Mouse (Mus musculus): ENCODE data around the gene Fibcd1. TPM values are rescaled to one million over a fixed set of nuclear protein-coding genes. Genes with fewer than 3 reads are reported as not detected.

Gene Fibcd1
- polyA plus RNA-seq, 1 experiment from 2014 or later: 0.19 TPM

GRCm38 (mm10) chr2:31808410-31809357, 37.1 kb downstream of the Fibcd1 start:
- WGBS: 46% methylated on average over 28 of the region's 28 CpGs
- H3K27ac ChIP-seq (ENCODE audit: low read length): no peak overlapping the region

DNA sequence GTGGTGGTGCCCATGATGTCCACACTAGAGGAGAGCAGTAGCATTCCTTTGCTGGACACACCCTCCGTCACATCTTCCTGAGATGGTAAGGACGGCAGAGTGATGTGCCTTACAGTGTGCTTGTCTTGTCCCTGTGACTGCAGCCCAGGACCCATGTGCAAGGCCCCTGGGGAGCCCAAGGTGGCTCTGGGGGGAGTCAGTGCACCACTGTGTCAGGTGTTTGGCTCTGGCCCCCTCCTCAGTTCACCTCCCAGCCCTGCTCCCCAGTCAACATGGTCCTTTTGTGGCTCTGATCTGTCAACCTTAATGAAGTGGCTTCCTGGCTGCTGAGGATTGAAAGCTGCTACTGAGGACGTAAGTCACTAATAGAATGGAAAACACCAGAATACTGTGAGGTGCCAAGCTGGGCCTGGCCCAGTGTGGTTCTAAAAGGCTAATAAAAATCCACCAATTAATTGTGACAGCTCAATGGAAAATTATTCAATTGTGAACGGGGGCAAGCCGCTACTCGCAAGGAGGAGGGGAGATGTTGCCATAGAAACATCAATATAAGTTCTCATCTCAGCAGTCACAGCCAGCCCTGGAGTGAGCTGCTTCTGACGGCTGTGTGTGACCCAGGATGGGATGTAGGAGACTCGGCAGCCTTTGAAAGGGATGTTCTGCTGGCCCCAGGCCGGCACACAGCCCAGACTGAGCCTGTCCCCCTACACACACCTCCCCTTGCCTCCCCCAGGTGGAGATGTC, 39.0 kb downstream of the Fibcd1 start:
- Histone ChIP-seq H3K9me3 (replicated peaks; ENCODE audit: control insufficient read depth, low read length) (no peaks in the 10 kb centered on the region), H3K27ac (ENCODE audit: low read length) (no peak overlapping the region), H3K27me3 (ENCODE audit: control insufficient read depth, insufficient read depth, low read length) (no peaks in the 10 kb centered on the region), H3K36me3 (ENCODE audit: control insufficient read depth, insufficient read depth, low read length) (peaks cover 20% of the 10 kb centered on the region), H3K9ac (ENCODE audit: low read length) (no peak overlapping the region), H3K4me3 (replicated peaks; ENCODE audit: low read length) (no peak overlapping the region), H3K4me1 (ENCODE audit: control insufficient read depth, insufficient read depth, low read length) (peaks cover 9% of the 10 kb centered on the region; the same call in 1 of the 2 replicates), H3K4me2 (ENCODE audit: low read depth, low read length) (no peak overlapping the region)
- no peak for ATAC-seq (ENCODE audit: insufficient read depth, low FRiP score)
- 42% methylated on average over 9 of the region's 9 CpGs for WGBS

More at GRCm38 (mm10) chr2:31808410-31809357, 37.1 kb downstream of the Fibcd1 start:
- ATAC-seq (ENCODE audit: insufficient read depth, low FRiP score): no peak
- H3K4me2 ChIP-seq (ENCODE audit: low read depth, low read length): no peak overlapping the region
- 0 out of 2 replicates have a peak overlapping the region, but pooled peaks have one; percentile 22 for H3K9ac ChIP-seq (ENCODE audit: low read length)
- H3K4me3 ChIP-seq (replicated peaks; ENCODE audit: low read length): no peak overlapping the region
- no peaks in the 10 kb centered on the region for H3K9me3 ChIP-seq (replicated peaks; ENCODE audit: control insufficient read depth, low read length)
- peaks cover 7% of the 10 kb centered on the region for H3K36me3 ChIP-seq (ENCODE audit: control insufficient read depth, insufficient read depth, low read length)
- no peaks in the 10 kb centered on the region for H3K27me3 ChIP-seq (ENCODE audit: control insufficient read depth, insufficient read depth, low read length)
- peaks cover 9% of the 10 kb centered on the region; the same call in 1 of the 2 replicates for H3K4me1 ChIP-seq (ENCODE audit: control insufficient read depth, insufficient read depth, low read length)

DNA sequence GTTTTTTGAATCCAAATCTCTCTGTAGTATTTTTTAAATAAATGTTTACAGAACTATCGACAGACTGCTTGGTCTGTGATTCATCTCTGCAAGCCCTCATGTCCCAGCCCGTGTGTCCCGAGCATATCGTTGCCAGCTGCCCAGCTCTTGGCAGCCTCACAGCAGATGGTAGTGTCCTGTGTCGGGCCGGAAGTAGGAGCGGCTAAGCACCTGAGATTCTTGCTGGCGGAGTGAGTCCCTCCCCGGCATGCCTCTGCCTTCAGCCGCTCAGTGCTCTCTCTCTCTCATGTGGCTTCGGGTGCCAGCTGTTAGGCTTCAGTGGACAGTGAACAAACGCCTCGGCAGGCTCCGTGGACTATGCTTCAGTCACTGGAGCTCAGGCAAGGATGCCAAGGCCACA, 42.3 kb downstream of the Fibcd1 start:
- Histone ChIP-seq H3K9me3 (replicated peaks; ENCODE audit: control insufficient read depth, low read length) (no peaks in the 10 kb centered on the region), H3K36me3 (ENCODE audit: control insufficient read depth, insufficient read depth, low read length) (peaks cover 46% of the 10 kb centered on the region), H3K4me3 (replicated peaks; ENCODE audit: low read length) (no peak overlapping the region), H3K27me3 (ENCODE audit: control insufficient read depth, insufficient read depth, low read length) (no peaks in the 10 kb centered on the region), H3K27ac (ENCODE audit: low read length) (no peak overlapping the region), H3K9ac (ENCODE audit: low read length) (no peak overlapping the region), H3K4me2 (ENCODE audit: low read depth, low read length) (no peak overlapping the region), H3K4me1 (ENCODE audit: control insufficient read depth, insufficient read depth, low read length) (no peaks in the 10 kb centered on the region)
- no peak for ATAC-seq (ENCODE audit: insufficient read depth, low FRiP score)
- WGBS: 47% methylated on average over 14 of the region's 14 CpGs

DNA sequence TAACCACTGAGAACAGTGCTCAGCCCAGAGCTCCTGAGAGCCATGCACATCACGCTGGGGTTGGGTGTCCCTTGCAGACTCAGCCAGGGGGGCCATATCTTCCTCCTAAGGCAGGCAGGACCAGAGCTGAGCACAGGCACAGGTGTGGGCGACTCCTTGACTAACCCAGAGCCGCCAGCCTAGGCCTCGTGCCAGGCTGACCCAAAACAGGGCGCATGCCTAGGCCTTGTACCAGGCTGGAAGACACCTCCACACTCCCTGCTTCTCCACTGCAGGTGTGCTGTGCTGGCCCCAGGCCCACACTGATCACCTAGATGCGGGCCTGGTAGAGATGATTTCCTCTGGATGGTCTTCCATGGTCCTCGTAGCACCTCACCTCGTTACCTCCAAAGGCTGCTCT, 43.0 kb downstream of the Fibcd1 start:
- no peak for ATAC-seq (ENCODE audit: insufficient read depth, low FRiP score)
- Histone ChIP-seq H3K4me1 (ENCODE audit: control insufficient read depth, insufficient read depth, low read length) (no peaks in the 10 kb centered on the region), H3K4me3 (replicated peaks; ENCODE audit: low read length) (no peak overlapping the region), H3K27me3 (ENCODE audit: control insufficient read depth, insufficient read depth, low read length) (no peaks in the 10 kb centered on the region), H3K9me3 (replicated peaks; ENCODE audit: control insufficient read depth, low read length) (no peaks in the 10 kb centered on the region), H3K9ac (ENCODE audit: low read length) (no peak overlapping the region), H3K36me3 (ENCODE audit: control insufficient read depth, insufficient read depth, low read length) (peaks cover 52% of the 10 kb centered on the region), H3K4me2 (ENCODE audit: low read depth, low read length) (no peak overlapping the region), H3K27ac (ENCODE audit: low read length) (no peak overlapping the region)
- WGBS: 85% methylated on average over 8 of the region's 8 CpGs

DNA sequence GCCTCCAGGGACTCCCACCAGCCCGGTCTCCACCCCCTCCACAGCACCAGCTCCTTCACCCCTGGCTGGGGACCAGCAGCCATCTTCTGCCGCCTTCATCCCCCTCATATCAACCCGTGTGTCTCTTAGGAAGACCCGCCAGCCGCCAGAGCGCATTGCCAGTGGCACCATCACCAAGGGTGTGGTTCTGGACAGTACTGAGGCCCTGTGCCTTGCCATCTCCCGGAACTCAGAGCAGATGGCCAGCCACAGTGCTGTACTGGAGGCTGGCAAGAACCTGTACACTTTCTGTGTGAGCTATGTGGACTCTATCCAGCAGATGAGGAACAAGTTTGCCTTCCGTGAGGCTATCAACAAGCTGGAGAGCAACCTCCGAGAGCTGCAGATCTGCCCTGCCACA, 44.4 kb downstream of the Fibcd1 start:
- ATAC-seq (ENCODE audit: insufficient read depth, low FRiP score): no peak
- H3K4me3 ChIP-seq (replicated peaks; ENCODE audit: low read length): no peak overlapping the region
- 88% methylated on average over 9 of the region's 9 CpGs for WGBS

DNA sequence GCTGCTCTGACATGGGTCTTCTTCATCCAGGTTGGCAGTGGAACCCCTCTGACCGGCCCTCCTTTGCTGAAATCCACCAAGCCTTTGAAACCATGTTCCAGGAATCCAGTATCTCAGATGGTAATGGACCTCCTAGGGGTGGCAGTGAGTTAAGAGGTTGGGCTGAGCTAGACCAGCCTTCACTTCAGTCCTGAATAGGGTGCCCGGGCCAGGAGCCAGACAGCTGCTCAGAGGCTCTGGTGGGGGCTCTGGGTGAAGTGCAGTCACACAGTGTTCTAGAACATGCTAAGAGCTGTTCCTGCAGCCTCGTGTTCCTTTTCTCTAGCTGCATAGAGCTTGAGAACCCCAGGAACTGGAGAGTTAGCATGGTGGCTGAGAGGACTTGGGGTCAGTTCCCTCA, 48.9 kb downstream of the Fibcd1 start:
- Histone ChIP-seq H3K4me2 (ENCODE audit: low read depth, low read length) (no peak overlapping the region), H3K36me3 (ENCODE audit: control insufficient read depth, insufficient read depth, low read length) (peaks cover 41% of the 10 kb centered on the region), H3K4me1 (ENCODE audit: control insufficient read depth, insufficient read depth, low read length) (no peaks in the 10 kb centered on the region), H3K27me3 (ENCODE audit: control insufficient read depth, insufficient read depth, low read length) (no peaks in the 10 kb centered on the region), H3K4me3 (replicated peaks; ENCODE audit: low read length) (no peak overlapping the region), H3K27ac (ENCODE audit: low read length) (no peak overlapping the region), H3K9me3 (replicated peaks; ENCODE audit: control insufficient read depth, low read length) (no peaks in the 10 kb centered on the region), H3K9ac (ENCODE audit: low read length) (no peak overlapping the region)
- WGBS: 88% methylated on average over 3 of the region's 3 CpGs
- no peak for ATAC-seq (ENCODE audit: insufficient read depth, low FRiP score)

More for the DNA sequence above, 44.4 kb downstream of the Fibcd1 start:
- Histone ChIP-seq H3K9ac (ENCODE audit: low read length) (no peak overlapping the region), H3K27me3 (ENCODE audit: control insufficient read depth, insufficient read depth, low read length) (no peaks in the 10 kb centered on the region), H3K27ac (ENCODE audit: low read length) (no peak overlapping the region), H3K4me1 (ENCODE audit: control insufficient read depth, insufficient read depth, low read length) (no peaks in the 10 kb centered on the region), H3K36me3 (ENCODE audit: control insufficient read depth, insufficient read depth, low read length) (peaks cover 60% of the 10 kb centered on the region), H3K9me3 (replicated peaks; ENCODE audit: control insufficient read depth, low read length) (no peaks in the 10 kb centered on the region), H3K4me2 (ENCODE audit: low read depth, low read length) (no peak overlapping the region)

DNA sequence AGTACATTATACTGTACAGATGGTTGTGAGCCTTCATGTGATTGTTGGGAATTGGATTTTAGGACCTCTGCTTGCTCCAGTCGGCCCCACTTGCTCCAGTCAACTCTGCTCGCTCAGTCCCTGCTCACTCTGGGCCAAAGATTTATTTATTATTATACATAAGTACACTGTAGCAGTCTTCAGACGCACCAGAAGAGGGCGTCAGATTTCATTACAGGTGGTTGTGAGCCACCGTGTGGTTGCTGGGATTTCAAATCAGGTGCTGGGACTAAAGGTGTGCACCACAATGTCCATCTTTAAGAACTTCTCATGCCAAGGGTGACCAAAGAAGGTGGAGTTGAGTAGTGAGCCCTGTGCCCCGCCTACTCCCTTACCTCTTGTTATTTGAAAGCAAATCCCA, 53.2 kb downstream of the Fibcd1 start:
- Histone ChIP-seq H3K27ac (ENCODE audit: low read length) (no peak overlapping the region), H3K4me3 (replicated peaks; ENCODE audit: low read length) (no peak overlapping the region), H3K36me3 (ENCODE audit: control insufficient read depth, insufficient read depth, low read length) (peaks cover 14% of the 10 kb centered on the region), H3K27me3 (ENCODE audit: control insufficient read depth, insufficient read depth, low read length) (no peaks in the 10 kb centered on the region), H3K4me2 (ENCODE audit: low read depth, low read length) (no peak overlapping the region), H3K9me3 (replicated peaks; ENCODE audit: control insufficient read depth, low read length) (no peaks in the 10 kb centered on the region), H3K9ac (ENCODE audit: low read length) (no peak overlapping the region), H3K4me1 (ENCODE audit: control insufficient read depth, insufficient read depth, low read length) (no peaks in the 10 kb centered on the region)
- ATAC-seq (ENCODE audit: insufficient read depth, low FRiP score): no peak
- 76% methylated on average over 6 of the region's 6 CpGs for WGBS

- no peaks in the 10 kb centered on the region for H3K4me1 ChIP-seq (ENCODE audit: control insufficient read depth, insufficient read depth, low read length)
- no peak overlapping the region for H3K4me2 ChIP-seq (ENCODE audit: low read depth, low read length)
- no peak overlapping the region for H3K4me3 ChIP-seq (replicated peaks; ENCODE audit: low read length)
- ATAC-seq (ENCODE audit: insufficient read depth, low FRiP score): no peak
- no peaks in the 10 kb centered on the region for H3K27me3 ChIP-seq (ENCODE audit: control insufficient read depth, insufficient read depth, low read length)
- WGBS: 93% methylated on average over 8 of the region's 8 CpGs
- no peak overlapping the region for H3K27ac ChIP-seq (ENCODE audit: low read length)
- no peaks in the 10 kb centered on the region for H3K9me3 ChIP-seq (replicated peaks; ENCODE audit: control insufficient read depth, low read length)
- H3K9ac ChIP-seq (ENCODE audit: low read length): no peak overlapping the region
- peaks cover 12% of the 10 kb centered on the region; the same call in 1 of the 2 replicates for H3K36me3 ChIP-seq (ENCODE audit: control insufficient read depth, insufficient read depth, low read length)
Measured at GRCm38 (mm10) chr2:31791260-31791659, 54.5 kb downstream of the Fibcd1 start.

GRCm38 (mm10) chr2:31790728-31791251, 55.0 kb downstream of the Fibcd1 start:
- Histone ChIP-seq H3K9me3 (replicated peaks; ENCODE audit: control insufficient read depth, low read length) (no peaks in the 10 kb centered on the region), H3K27me3 (ENCODE audit: control insufficient read depth, insufficient read depth, low read length) (no peaks in the 10 kb centered on the region), H3K27ac (ENCODE audit: low read length) (no peak overlapping the region), H3K4me2 (ENCODE audit: low read depth, low read length) (no peak overlapping the region), H3K9ac (ENCODE audit: low read length) (no peak overlapping the region), H3K4me3 (replicated peaks; ENCODE audit: low read length) (no peak overlapping the region), H3K36me3 (ENCODE audit: control insufficient read depth, insufficient read depth, low read length) (peaks cover 13% of the 10 kb centered on the region; the same call in 1 of the 2 replicates), H3K4me1 (ENCODE audit: control insufficient read depth, insufficient read depth, low read length) (no peaks in the 10 kb centered on the region)
- 84% methylated on average over 13 of the region's 13 CpGs for WGBS
- ATAC-seq (ENCODE audit: insufficient read depth, low FRiP score): no peak

Measured in stomach, embryonic 16.5 days (tissue).